Mouse (Mus musculus): ENCODE measurements around the gene Paics. TPM values are rescaled to one million over a fixed set of nuclear protein-coding genes. Genes with fewer than 3 reads are reported as not detected.
"Not testable (repeated sequence)": the region's sequence is repeated elsewhere in the genome, so short reads cannot be mapped to it uniquely, and the experiment has no call there.

The Paics gene
- total RNA-seq, 2 experiments from 2014 or later: 173 to 183 TPM

DNA sequence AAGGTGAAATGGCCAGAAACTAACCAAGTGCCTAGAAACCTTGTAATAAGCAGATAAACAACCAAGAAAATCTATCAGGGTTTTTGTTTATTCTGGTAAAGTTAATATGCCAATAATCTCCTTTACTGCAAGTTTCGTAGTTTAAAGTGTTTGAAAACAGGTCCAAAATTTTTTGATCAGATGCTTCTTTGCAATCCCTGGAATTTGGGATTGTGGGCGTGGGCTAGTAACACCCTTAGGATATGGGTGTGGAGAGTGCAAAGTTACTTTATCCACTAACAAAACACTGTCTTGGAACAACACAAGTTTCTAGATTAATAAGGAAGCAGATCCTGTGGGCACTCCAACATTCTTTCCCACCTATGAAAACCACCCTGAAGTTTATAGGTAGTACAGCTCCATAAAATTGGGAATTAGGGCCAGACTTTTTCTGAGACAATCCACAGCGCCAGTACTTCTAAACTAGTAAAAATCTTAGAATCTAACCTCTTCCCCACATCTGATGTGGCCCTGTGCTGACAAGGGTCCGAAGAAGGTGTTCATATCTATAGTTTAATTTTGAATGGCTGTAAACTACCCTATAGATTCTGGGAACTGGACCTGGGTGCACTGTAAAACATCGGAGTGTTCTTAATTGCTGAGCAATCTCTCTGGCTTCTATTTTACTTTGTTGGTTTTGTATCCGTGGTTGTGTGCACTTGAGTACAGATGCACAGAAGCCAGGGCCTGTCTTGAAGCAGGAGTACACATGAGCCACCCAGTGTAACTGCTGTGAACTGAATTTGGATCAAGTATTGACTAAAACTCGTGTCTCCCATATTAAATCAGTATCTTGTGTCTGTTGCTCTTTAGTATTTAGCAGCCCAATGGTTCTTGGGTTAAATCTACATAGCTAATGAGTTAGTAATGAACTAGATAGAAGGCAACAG, 1.3 kb downstream of the Paics start:
- no peak for DNase-seq

DNA sequence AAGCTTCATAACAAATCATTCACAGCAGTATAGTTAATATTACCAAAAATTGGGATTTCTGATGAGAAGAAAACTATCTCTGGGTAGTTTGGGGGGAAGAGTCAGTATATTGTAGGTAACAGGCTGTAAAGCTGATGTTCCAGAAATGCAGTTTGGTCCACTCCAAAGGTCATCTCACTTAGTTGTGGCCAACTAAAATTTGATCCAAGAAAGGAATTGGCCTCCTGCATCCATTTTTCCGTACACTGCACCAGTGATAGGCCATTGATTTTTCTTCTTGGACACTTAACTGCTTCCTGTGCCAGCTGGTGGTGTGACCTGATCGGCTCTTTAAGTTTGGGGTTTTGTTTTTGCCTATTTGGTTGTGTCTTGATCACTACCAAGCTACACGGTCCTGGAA, 2.7 kb downstream of the Paics start:
- no peak for DNase-seq

DNA sequence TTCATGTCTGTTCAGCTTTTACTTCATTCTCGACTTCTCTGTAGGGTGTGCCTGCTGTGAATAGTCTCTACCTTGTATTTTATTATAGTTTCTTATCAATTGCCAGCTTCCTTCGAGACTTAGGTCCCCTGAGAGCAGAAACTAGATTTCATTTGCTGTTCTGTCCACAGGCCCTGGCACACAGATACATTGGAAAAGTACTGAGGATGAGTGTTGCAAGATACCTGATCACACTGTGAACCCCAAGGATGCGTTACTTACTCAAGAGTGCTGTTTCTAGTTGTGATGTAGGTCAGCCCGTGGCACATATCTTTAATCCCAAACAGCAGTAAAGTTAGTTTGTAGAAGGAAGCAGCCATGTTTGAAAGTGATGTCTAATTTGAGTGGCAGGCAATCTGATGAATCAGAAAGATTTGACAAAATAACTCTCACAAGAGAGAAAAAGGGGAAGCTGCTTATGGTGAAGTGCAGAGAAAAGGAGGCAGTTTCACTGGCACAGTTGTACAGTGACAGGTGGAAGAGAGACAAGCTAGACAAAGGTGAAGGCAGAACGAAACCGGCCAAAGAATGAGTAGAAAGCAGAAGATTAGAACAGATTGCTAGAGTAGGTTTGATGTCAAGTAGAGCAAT, 3.3 kb downstream of the Paics start:
- DNase-seq: no peak

DNA sequence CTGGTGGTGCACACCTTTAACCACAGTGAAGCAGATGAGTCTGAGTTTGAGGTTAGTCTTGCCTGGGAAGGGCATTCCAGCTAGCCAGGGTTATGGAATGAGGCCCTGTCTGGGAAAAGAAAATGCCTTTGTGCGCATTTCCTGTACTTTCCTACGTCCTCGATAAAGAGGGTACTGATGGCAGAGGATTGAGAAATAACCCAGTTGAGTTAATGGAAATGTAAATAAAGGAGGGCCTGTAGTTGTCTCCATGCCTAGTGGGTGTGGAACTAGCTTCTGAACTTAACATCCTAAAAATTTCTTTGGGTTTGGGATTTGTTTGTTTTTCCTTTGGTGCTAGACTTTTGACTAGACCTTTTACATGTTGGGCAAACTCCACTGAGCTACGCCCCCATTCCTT, 4.4 kb downstream of the Paics start:
- no peak for DNase-seq

DNA sequence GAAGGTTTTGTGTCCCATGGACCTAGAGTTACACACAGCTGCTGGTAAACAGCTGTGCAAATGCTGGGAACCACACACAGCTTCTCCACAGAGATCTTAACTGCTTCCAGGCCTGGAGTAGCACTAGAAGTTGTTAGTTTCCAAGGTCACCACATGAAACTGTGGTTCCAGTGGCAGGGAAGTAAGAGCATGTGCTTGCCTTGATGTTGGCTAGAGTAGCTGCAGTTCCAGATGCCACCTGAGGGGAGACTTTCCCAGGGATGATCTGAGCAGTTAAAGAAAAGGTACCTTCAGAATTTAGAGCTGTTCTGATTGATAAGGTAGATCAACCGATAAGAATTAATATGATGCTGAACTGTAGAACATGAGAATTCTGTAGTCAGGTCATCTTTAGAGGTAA, 6.8 kb downstream of the Paics start:
- no peak for DNase-seq

GRCm38 (mm10) chr5:76959587-76959986, 8.5 kb downstream of the Paics start:
- DNase-seq: no peak

GRCm38 (mm10) chr5:76962545-76962944, 11.4 kb downstream of the Paics start:
- DNase-seq: no peak

DNA sequence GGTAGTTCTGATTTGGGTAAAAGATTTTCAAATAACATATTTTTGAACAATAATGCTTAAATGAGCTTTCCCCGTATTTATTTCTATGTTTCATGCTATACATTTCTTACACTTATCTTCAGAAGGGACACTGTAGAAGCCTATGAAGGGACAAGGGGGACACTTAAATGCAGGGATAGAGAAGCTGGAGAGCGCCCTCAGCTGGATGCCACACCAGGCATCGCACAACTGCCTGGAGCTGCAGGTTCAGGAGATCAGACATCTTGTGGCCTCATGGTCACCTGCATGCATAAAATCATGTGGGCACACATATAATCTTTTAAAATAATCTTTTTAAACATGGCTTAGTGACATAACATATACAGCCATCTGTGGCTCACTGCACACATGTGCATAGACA, 13.5 kb downstream of the Paics start:
- DNase-seq: no peak

DNA sequence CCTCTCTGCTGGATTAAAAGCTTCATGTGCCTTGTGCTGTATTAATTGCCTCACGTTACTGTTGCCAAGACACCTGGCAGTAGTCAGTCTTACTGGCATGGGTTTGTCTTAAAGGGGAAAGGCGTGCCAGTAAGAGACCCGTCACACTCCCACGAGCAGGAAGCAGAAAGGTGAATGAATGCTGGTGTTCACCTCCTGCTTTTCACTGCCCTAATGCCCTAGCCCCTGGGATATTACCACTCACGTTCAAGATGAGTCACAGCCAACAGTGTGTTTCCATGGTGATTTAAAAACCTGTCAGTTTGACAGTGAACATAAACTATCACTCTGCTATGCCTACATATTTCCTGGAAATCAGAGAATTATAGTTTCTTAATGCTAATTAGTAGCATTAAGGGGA, 18.1 kb downstream of the Paics start:
- no peak for DNase-seq

DNA sequence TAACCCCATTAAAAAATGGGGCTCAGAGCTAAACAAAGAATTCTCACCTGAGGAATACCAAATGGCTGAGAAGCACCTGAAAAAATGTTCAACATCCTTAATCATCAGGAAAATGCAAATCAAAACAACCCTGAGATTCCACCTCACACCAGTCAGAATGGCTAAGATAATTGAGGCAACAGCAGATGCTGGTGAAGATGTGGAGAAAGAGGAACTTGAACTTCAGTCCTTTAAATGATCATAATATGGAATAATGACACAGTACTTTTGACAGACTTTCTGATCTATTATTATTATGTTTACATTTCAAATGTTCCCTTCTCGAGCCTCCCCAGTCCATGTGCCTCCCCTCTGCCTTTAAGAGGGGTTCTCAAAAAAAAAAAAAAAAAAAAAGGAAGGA, 20.0 kb downstream of the Paics start:
- DNase-seq: not testable (repeated sequence)

DNA sequence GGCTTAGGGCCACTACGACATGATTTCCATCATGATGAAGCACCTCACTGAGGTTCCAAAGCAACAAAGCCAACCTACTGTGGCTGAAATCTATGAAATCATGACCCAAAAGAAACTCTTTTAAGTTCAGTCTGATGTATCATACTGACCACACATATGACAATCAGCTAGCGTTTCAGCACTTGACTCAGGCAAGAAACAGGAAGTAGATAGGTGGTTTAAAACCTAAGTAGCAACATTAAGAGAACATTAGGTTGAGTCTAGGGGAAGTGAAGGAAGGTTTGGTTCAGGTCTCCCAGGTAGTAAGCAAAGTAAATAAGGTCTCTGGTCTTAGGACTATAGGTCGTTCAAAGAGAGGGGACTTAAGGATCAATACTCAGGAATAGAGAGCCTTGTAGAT, 22.4 kb downstream of the Paics start:
- no peak for DNase-seq

DNA sequence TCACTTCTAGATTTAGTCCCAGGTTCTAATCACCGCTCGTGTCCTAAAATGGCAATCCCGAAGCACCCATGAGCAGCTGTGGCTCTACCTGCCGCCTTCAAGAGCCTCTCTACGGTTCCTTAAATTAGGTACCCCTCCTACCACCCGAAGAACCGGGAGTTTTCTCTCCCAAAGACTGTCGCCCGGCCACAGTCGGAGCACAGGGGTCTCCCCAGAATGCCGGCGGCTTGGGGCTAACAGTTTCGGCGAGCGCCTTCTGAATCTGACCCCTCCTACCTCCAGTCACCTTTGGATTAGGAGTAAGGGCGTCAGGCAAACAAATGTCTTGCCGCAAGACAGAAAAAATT, 23.1 kb downstream of the Paics start:
- DNase-seq: no peak

DNA sequence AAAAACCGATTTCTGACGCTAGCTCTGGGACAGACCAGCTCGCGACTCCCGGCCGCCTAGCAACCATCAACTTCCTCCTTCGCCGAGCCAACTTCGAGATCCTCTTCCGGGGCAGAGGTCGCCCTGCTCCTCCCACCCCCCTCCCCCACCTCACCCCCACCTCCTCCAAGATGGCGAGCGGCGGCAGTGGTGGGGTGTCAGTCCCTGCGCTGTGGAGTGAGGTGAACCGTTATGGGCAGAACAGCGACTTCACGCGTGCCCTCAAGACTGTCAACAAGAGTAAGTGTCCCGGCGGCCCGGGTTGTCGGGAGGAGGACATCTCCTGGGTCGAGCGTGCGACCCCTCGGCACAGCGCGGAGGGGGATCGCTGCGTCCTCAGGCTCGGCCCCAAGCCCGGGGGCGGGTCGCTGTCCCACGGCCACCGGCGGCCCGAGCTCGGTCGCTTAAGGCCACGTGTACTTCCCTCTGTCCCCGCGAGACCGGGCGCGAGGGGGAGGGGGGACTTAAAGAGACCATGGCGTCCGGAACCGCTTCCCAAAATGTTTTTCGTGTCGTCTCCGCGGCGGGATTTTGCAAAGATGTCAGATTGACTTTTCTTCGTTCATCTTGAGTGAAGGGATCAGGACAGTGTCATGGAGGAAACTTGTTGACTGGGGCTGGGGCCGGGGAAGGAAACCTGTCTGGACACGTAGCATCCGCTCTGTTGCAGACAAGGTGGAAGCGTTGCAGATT, 23.6 kb downstream of the Paics start, which contains the start of gene Srp72:
Gene Srp72 (plus strand): TSS at position 130 of the 732 bp plus-strand sequence.
- DNase-seq: peak; percentile 90

- no peak for DNase-seq
Observed at GRCm38 (mm10) chr5:76975736-76976135, 24.6 kb downstream of the Paics start.

DNA sequence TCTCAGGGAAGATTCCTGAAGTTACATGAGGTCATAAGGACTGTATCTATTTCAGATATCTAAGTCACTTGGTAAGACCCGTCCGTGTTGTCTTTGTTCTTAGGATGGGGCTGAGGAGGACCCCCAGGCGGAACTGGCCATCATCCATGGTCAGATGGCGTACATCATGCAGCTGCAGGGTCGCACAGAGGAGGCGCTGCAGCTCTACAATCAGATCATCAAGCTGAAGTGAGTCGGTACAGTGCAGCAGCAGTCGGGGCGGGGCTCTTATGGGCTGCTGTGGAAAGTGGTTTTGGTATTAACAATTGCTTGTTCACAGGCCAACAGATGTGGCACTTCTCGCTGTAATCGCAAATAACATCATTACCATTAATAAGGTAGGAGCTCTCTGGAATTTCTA, 32.9 kb downstream of the Paics start:
- DNase-seq: no peak

DNA sequence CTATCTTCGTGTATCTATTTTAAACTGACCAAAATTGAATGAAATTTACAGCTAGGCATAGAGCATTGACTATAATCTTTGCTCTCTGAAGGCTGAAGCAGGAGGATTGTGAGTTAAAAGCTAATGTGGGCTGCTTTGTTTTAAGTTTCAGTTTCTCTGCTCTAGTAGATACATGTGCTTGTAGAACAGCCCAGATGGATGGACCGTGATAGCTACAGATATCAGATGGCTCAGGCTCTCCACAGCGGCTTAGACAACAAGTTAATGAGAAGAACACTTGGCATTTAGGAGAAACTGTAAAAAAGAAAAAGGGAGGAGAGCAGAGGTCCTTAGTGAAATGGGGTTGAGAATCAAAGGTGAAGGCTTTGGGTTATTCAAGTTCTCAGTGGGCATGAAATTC, 39.7 kb downstream of the Paics start:
- no peak for DNase-seq

DNA sequence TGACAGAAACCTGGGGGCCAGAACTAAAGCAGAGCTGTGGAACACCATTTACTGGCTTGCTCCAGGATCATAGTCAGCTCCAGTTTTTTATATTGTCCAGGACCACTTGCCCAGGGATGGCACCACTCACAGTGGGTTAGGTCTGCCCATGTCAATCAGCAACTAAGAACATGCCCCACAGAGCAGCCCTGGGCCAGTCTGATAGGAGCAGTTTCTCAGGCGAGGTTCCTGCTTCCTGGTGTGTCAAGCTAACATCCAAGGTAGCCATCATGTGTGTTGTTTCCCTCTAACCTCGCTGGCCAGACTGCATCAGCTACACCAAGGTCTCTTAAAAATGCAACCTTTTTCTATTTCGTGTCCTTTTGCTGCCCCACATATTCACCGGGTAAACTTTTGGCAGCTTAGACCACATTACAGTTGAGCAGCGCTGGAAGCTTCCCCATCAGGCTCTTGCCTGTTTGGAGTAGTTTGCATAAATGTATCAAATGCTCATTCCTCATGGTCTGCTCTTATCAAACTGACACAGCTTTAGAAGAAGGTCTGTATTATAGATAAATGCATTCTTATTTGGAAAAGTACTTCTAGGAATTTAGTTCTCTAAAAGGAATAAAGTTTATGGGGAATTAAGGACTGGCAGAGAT, 42.2 kb downstream of the Paics start:
- DNase-seq: no peak

- DNase-seq: peak; percentile 17
Observed at GRCm38 (mm10) chr5:76998416-76998815, 47.3 kb downstream of the Paics start.

DNA sequence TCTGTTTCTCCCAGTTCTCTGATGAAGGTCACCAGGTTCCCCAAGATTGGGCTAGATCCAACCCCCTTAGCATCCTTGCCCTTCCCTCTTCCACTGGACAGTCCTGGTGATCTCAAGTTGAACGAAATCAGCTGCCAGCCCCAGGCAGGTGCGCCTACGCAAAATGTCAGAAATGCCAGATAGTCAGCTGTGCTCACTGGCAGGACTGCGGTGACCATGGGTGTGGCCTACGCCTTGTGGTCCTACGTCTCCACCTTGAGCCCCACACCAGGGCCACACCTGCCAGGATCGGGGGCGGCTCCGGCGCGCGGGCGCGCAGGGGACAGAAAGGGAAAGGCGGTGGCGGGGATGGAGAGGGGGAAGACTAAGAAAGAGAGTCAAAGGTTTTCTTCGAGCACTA, 50.1 kb downstream of the Paics start:
- no peak for DNase-seq

DNA sequence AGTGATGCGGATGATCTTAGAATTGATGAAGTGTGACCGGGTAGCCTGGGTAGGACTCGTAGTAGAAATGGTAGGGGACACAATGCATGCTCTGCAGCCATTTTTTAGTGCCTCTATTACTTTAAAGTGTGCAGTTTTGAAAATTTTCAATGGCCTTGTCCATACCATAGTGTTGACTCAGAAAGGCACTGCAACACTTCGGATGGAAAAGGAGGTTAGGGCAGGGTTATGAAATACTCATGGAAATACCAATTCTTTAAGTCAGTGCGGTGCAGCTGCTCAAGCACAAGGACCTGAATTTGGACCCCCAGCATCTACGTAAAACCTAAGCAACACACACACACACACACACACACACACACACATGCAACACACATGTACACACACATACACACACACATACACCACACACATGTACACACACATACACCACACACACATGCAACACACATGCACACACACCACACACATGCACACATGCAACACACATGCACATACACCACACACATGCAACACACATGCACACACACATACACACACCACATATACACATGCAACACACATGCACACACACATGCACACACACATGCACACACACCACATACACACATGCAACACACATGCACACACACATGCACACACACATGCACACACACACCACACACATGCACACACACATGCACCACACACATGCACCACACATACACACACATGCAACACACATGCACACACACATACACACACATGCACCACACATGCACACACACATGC, 53.1 kb downstream of the Paics start, which contains the start of gene Arl9:
Gene Arl9 (plus strand): TSS at position 5 of the 771 bp plus-strand sequence.
- DNase-seq: no peak

DNA sequence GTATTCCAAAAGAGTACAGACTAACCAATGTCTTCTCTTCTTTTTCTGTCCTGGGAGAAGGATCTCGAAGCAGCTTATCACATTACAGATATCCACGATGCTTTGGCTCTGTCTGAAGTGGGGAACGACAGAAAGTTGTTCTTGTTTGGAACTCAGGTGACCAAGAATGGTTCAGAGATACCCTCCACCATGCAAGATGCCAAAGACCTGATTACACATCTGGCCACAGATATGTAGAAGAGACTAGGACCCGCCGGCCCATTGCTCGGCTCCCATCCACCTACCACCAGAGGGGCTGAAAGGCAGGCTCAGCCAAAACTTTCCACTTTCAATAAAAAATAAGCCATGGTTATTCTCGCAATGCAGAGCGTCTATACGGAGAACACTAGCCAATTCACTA, 59.2 kb downstream of the Paics start:
- no peak for DNase-seq

DNA sequence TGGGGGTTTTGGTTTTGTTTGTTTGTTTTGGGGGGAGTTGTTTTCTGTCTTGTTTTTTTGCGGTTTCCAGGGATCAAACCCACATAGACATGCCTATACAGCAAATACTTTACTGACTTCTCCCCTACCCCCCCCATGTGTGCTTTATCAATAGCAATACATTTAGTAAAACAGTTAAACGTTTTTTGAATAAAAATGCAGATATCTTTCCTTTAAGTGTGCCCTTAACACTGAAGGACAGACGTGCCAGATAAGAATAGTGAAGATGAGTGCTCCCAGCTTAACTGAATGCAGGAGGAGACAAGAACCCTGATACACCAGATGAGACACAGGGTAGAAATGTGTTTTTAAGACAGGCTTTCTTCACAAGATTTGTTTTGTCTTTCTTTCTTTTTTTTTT, 60.0 kb downstream of the Paics start:
- no peak for DNase-seq
